8 mouse cellular contexts compared by ENCODE assay signal in the genomic region with DNA sequence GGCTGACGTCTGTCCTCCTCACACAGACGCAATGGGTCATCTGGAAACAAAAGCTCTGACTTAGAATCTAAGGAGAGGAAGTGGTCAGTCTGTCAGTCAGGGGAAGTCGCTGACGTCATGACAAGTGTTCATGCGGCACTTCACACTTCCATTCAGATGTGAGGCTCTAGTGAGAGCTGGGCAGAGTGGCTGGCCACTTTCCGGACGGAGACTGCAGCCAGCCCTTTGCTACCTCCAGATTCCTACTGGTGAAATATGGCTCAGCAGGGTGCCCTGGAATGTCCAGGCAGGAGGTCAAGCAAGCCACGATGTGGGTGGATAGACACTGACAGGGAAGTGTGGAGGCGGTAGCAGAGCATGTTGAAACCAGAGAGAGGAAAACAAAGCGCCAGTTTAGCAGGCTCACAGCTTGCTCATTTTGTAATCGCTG.
DNase-seq lines count a peak whose midpoint lies in the region; ATAC-seq and TF ChIP-seq lines count a peak whose summit lies in the region.

No protein-coding gene starts in this region.

- H3K27ac ChIP-seq in CH12.LX (ENCODE audit: insufficient read depth, low read depth): peak overlapping the region; percentile 71
- H3K27ac ChIP-seq in heart, embryonic 16.5 days (ENCODE audit: low read length): peak overlapping the region; percentile 41; the same call in 1 of the 2 replicates
- H3K27ac ChIP-seq in liver, postnatal 0 days (ENCODE audit: low read depth): peak overlapping the region; percentile 88
- H3K27ac ChIP-seq in intestine, embryonic 15.5 days: no peak overlapping the region

- H3K4me3 ChIP-seq in CH12.LX (replicated peaks in 1 of 3; ENCODE audit: low read depth in 2 of 3, low read length in 2 of 3, poor library complexity in 1 of 3): no peak overlapping the region
- H3K4me3 ChIP-seq in heart, embryonic 16.5 days (ENCODE audit: low read length): no peak overlapping the region
- H3K4me3 ChIP-seq in liver, postnatal 0 days (ENCODE audit: low read depth, low read length): no peak overlapping the region
- H3K4me3 ChIP-seq in intestine, embryonic 15.5 days (replicated peaks): no peak overlapping the region

- peaks cover 95% of the 10 kb centered on the region for H3K79me2 ChIP-seq in CH12.LX (replicated peaks; ENCODE audit: control insufficient read depth, extremely low read depth, insufficient read depth, poor library complexity, severe bottlenecking)

- in situ Hi-C loops in CH12.LX (cut with MboI; ENCODE audit: low pct_ligation_motif_present, low pct_unique_long_range_greater_than_20kb, low sequenced_read_pairs): no loop called here

- TF ChIP-seq CTCF in CH12.LX (conservative IDR thresholded peaks at IDR 0.05 in 1 of 2, IDR thresholded peaks at IDR 0.05 in 1 of 2; ENCODE audit: low read depth in 2 of 2, low read length in 2 of 2): no peak
- TF ChIP-seq CTCF in liver, postnatal 0 days (IDR thresholded peaks at IDR 0.05; ENCODE audit: low read depth): no peak

- 36% methylated on average over 11 of the region's 11 CpGs for WGBS in heart, embryonic 16.5 days
- WGBS in liver, postnatal 0 days (ENCODE audit: insufficient replicate concordance): 28% methylated on average over 11 of the region's 11 CpGs
- 67% methylated on average over 11 of the region's 11 CpGs for WGBS in intestine, embryonic 15.5 days

- ATAC-seq in heart, embryonic 16.5 days (replicated peaks; ENCODE audit: extremely low read depth, insufficient read depth, low FRiP score): no peak
- peak; percentile 57 for ATAC-seq in liver, postnatal 0 days
- ATAC-seq in intestine, embryonic 15.5 days: no peak
- no peak for ATAC-seq in erythroblast, adult 5-6 weeks (replicated peaks; ENCODE audit: low FRiP score, poor library complexity, severe bottlenecking)

- peaks cover 78 to 100% of the 10 kb centered on the region in 2 experiments for H3K4me1 ChIP-seq in CH12.LX (ENCODE audit: control insufficient read depth in 1 of 2, insufficient read depth in 2 of 2)
- peaks cover 20% of the 10 kb centered on the region for H3K4me1 ChIP-seq in heart, embryonic 16.5 days (ENCODE audit: control insufficient read depth, insufficient read depth, low read length)
- peaks cover 81% of the 10 kb centered on the region for H3K4me1 ChIP-seq in liver, postnatal 0 days (ENCODE audit: insufficient read depth)
- peaks cover 37% of the 10 kb centered on the region for H3K4me1 ChIP-seq in intestine, embryonic 15.5 days (replicated peaks)

- peaks cover 17 to 82% of the 10 kb centered on the region in 2 experiments for H3K36me3 ChIP-seq in CH12.LX (replicated peaks in 1 of 2; ENCODE audit: control insufficient read depth in 1 of 2, insufficient read depth in 1 of 2, low read length in 1 of 2)
- H3K36me3 ChIP-seq in heart, embryonic 16.5 days (ENCODE audit: control insufficient read depth, insufficient read depth): no peaks in the 10 kb centered on the region
- peaks cover 13% of the 10 kb centered on the region for H3K36me3 ChIP-seq in liver, postnatal 0 days (replicated peaks; ENCODE audit: insufficient read depth, low read length)
- H3K36me3 ChIP-seq in intestine, embryonic 15.5 days: no peaks in the 10 kb centered on the region

- DNase-seq in 3T3-L1 (ENCODE audit: low read depth, low spot score) (peak; percentile 84), CH12.LX (ENCODE audit: extremely low read depth) (peak; percentile 80)
- peak; percentile 58 for DNase-seq in liver, postnatal 0 days
- no peak for DNase-seq in cerebellum, adult 11 months
- DNase-seq in T-cell, adult 2 months (ENCODE audit: low spot score): no peak

- no peak overlapping the region for H3K4me2 ChIP-seq in CH12.LX (ENCODE audit: insufficient read depth, low read depth, poor library complexity, severe bottlenecking)
- H3K4me2 ChIP-seq in heart, embryonic 16.5 days (ENCODE audit: low read depth, low read length): no peak overlapping the region
- H3K4me2 ChIP-seq in liver, postnatal 0 days (ENCODE audit: low read depth, low read length): peak overlapping the region; percentile 33; the same call in 1 of the 2 replicates
- H3K4me2 ChIP-seq in intestine, embryonic 15.5 days (replicated peaks): no peak overlapping the region

- H3K9me3 ChIP-seq in CH12.LX (replicated peaks; ENCODE audit: low read length): no peaks in the 10 kb centered on the region
- no peaks in the 10 kb centered on the region for H3K9me3 ChIP-seq in heart, embryonic 16.5 days (replicated peaks; ENCODE audit: control insufficient read depth, low read length)
- H3K9me3 ChIP-seq in liver, postnatal 0 days (ENCODE audit: low read length): no peaks in the 10 kb centered on the region
- H3K9me3 ChIP-seq in intestine, embryonic 15.5 days: no peaks in the 10 kb centered on the region

- H3K27me3 ChIP-seq in CH12.LX (replicated peaks): no peaks in the 10 kb centered on the region
- H3K27me3 ChIP-seq in heart, embryonic 16.5 days (ENCODE audit: control insufficient read depth, insufficient read depth, low read length): no peaks in the 10 kb centered on the region
- no peaks in the 10 kb centered on the region for H3K27me3 ChIP-seq in liver, postnatal 0 days (ENCODE audit: insufficient read depth, low read length)
- no peaks in the 10 kb centered on the region for H3K27me3 ChIP-seq in intestine, embryonic 15.5 days (replicated peaks)

- peak; percentile 63; the same call in 1 of the 2 replicates for TF ChIP-seq EP300 in CH12.LX (IDR thresholded peaks at IDR 0.05; ENCODE audit: low read length)
- TF ChIP-seq EP300 in liver, postnatal 0 days (IDR thresholded peaks at IDR 0.05; ENCODE audit: low read depth): peak; percentile 43; the same call in 1 of the 2 replicates

- TF ChIP-seq POLR2A in CH12.LX (IDR thresholded peaks at IDR 0.05; ENCODE audit: low read depth, low read length): no peak

- no peak overlapping the region for H3K9ac ChIP-seq in CH12.LX (ENCODE audit: insufficient read depth, low read depth)
- H3K9ac ChIP-seq in heart, embryonic 16.5 days (ENCODE audit: low read length): no peak overlapping the region
- no peak overlapping the region for H3K9ac ChIP-seq in liver, postnatal 0 days (replicated peaks)
- H3K9ac ChIP-seq in intestine, embryonic 15.5 days: no peak overlapping the region

- dilution Hi-C loops in CH12.LX (cut with MboI; ENCODE audit: extremely low pct_ligation_motif_present, extremely low pct_unique_long_range_greater_than_20kb, low sequenced_read_pairs): no loop called here

- no peak for TF ChIP-seq RAD21 in CH12.LX (IDR thresholded peaks at IDR 0.05; ENCODE audit: low read depth, low read length)

TF ChIP-seq in CH12.LX, 34 proteins besides CTCF, POLR2A, EP300 and RAD21:
- TF ChIP-seq ZNF384 (IDR thresholded peaks at IDR 0.05; ENCODE audit: low read depth, low read length): no peak
- peak; percentile 19; the same call in 1 of the 2 replicates for TF ChIP-seq TCF12 (IDR thresholded peaks at IDR 0.05; ENCODE audit: low read depth, low read length)
- TF ChIP-seq MXI1 (IDR thresholded peaks at IDR 0.05; ENCODE audit: low read depth, low read length): 0 out of 2 replicates have a peak, but pooled peaks have one; percentile 7
- TF ChIP-seq SMC3 (IDR thresholded peaks at IDR 0.05; ENCODE audit: low read depth, low read length): no peak
- TF ChIP-seq MYC (IDR thresholded peaks at IDR 0.05; ENCODE audit: low read depth, low read length): no peak
- TF ChIP-seq ETS1 (conservative IDR thresholded peaks at IDR 0.05; ENCODE audit: low read depth, low read length): peak; percentile 85
- peak; percentile 32; the same call in 1 of the 2 replicates for TF ChIP-seq ELF1 (IDR thresholded peaks at IDR 0.05; ENCODE audit: low read depth, low read length)
- peak; percentile 35; the same call in 1 of the 2 replicates for TF ChIP-seq NRF1 (IDR thresholded peaks at IDR 0.05; ENCODE audit: low read depth, low read length)
- peak; percentile 70; the same call in 1 of the 2 replicates for TF ChIP-seq JUN (IDR thresholded peaks at IDR 0.05; ENCODE audit: insufficient read depth, low read depth, low read length)
- TF ChIP-seq CHD1 (IDR thresholded peaks at IDR 0.05; ENCODE audit: low read depth, low read length): no peak
- peak; percentile 29; the same call in 1 of the 2 replicates for TF ChIP-seq HCFC1 (IDR thresholded peaks at IDR 0.05; ENCODE audit: low read depth, low read length)
- peak; percentile 66; the same call in 1 of the 2 replicates for TF ChIP-seq JUND (conservative IDR thresholded peaks at IDR 0.05; ENCODE audit: low read depth, low read length)
- TF ChIP-seq GABPA (IDR thresholded peaks at IDR 0.05; ENCODE audit: insufficient replicate concordance, low read depth, low read length): peak; percentile 88

Comparison
In these comparisons a context has a peak if more than half of its experiments do, and no peak if none do; other contexts are left out.
1. DNase-seq: peak in 3T3-L1 (single experiment), CH12.LX (single experiment) and liver, postnatal 0 days (single experiment); none in cerebellum, adult 11 months (single experiment) and T-cell, adult 2 months (single experiment).